Mouse (Mus musculus) heart, embryonic 15.5 days (tissue): ENCODE data around the gene Baiap2l1. TPM values are rescaled to one million over a fixed set of nuclear protein-coding genes. Genes with fewer than 3 reads are reported as not detected.

ENCODE experiments used
- ATAC-seq: fragments of 200-750 bp; cut with Nextera tagmentation; replicated peaks from 2 replicates; pipeline ENCODE4 v1.8.0; 2017; ENCODE audit warnings: low read depth, moderate TSS enrichment; ENCODE audit not compliant: insufficient number of reproducible peaks, insufficient read depth, low FRiP score
- H3K27ac ChIP-seq: fragments of 300-500 bp; sonication (generic); 2 replicates; pipeline ENCODE4 v1.5.1; 2015; ENCODE audit warnings: mild to moderate bottlenecking, inconsistent platforms
- H3K27me3 ChIP-seq: fragments of 300-500 bp; sonication (generic); 2 replicates; pipeline ENCODE4 v1.6.1; 2015; ENCODE audit warnings: inconsistent platforms
- H3K36me3 ChIP-seq: fragments of 300-500 bp; sonication (generic); 2 replicates; pipeline ENCODE4 v1.6.1; 2015; ENCODE audit warnings: mild to moderate bottlenecking, inconsistent platforms
- H3K4me1 ChIP-seq: fragments of 300-500 bp; sonication (generic); replicated peaks from 2 replicates; pipeline ENCODE4 v1.6.1; 2015; ENCODE audit warnings: inconsistent platforms
- H3K4me2 ChIP-seq: fragments of 300-500 bp; sonication (generic); 2 replicates; pipeline ENCODE4 v1.6.1; 2015; ENCODE audit warnings: inconsistent platforms, mild to moderate bottlenecking, moderate library complexity
- H3K4me3 ChIP-seq: fragments of 300-500 bp; sonication (generic); 2 replicates; pipeline ENCODE4 v1.5.1; 2015; ENCODE audit warnings: mild to moderate bottlenecking, inconsistent platforms
- H3K9ac ChIP-seq: fragments of 300-500 bp; sonication (generic); 2 replicates; pipeline ENCODE4 v1.6.1; 2015; ENCODE audit warnings: mild to moderate bottlenecking, inconsistent platforms
- H3K9me3 ChIP-seq: fragments of 300-500 bp; sonication (generic); replicated peaks from 2 replicates; pipeline ENCODE4 v1.6.1; 2016; ENCODE audit warnings: inconsistent platforms
- WGBS: fragments of 180-500 bp; shearing (Covaris S2); methylation state at CpG from one replicate; pipeline ENCODE4 v1.1.7; 2015; ENCODE audit warnings: mixed read lengths; 5-methylcytosine and 5-hydroxymethylcytosine counted together
- polyA plus RNA-seq: library from polyadenylated mRNA; unstranded; fragments of >200 nt; fragmentation: Nextera tagmentation; extraction: Ambion mirVana; gene quantifications from 2 replicates; pipeline ENCODE4 v1.2.1, GENCODE M21; 2015

Baiap2l1 gene
- polyA plus RNA-seq, 1 experiment from 2014 or later = 11.4 TPM

DNA sequence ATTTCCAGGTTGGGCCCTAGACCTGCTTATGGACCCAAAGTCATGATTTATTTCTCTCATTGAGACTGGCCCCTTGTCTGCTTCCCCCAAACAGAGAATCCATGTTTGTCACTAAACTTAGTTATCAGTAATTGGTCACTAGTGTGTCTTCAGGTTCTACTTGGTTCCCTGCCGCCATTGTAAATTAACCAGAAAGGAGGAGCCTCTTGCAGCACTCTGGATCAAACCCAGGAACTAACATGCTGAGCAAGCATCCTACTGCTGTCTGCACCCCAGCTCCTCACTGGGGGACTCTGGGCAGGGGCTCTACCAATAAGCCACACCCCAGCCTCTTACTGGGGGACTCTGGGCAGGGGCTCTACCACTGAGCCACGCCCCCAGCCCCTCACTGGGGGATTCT, 112.3 kb downstream of the Baiap2l1 start:
- no peak overlapping the region for H3K4me2 ChIP-seq
- no peaks in the 10 kb centered on the region for H3K36me3 ChIP-seq
- peaks cover 15% of the 10 kb centered on the region for H3K4me1 ChIP-seq
- no peak overlapping the region for H3K27ac ChIP-seq
- H3K27me3 ChIP-seq = no peaks in the 10 kb centered on the region
- WGBS = 64% methylated on average over 2 of the region's 2 CpGs
- H3K9me3 ChIP-seq = no peaks in the 10 kb centered on the region
- no peak overlapping the region for H3K4me3 ChIP-seq
- no peak overlapping the region for H3K9ac ChIP-seq
- no peak for ATAC-seq

DNA sequence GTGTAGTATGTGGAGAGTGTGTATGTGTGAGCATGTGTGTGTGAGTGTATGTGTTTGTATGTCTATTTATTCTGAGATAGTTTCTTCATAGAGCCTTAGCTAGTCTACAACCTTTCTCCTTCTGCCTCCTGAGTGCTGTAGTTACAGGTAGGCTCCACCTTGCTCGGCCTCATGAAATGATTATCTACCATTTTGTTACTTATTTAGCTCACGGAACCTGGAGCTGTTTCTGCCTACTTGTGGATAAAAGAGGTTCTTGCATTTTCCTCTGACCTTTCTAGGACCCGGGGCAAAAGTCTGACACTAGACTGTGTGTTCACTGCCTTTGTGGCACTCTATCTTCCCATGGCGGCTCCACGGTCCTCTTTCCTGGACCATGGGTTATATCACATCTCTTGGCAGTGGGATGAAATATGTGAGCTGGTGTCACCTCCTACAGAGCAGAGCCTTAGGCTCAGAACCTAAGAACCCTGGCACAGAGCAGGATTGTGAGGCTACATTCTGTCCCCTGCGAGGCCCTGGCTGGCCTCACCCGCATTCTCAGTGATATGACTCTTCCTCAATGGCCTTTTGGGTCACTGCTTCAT, 113.9 kb downstream of the Baiap2l1 start, which contains the start of gene Bri3:
Gene Bri3 (plus strand): TSS at position 537 of the 587 bp plus-strand sequence.
- Histone ChIP-seq H3K4me1 (peaks cover 15% of the 10 kb centered on the region), H3K27ac (no peak within 1 kb of the TSS), H3K36me3 (no peaks in the 10 kb centered on the region), H3K9me3 (no peaks in the 10 kb centered on the region), H3K9ac (no peak within 1 kb of the TSS), H3K27me3 (no peaks in the 10 kb centered on the region), H3K4me2 (no peak within 1 kb of the TSS), H3K4me3 (no peak within 1 kb of the TSS)
- no peak for ATAC-seq
- WGBS = 86% methylated on average over 7 of the region's 7 CpGs

DNA sequence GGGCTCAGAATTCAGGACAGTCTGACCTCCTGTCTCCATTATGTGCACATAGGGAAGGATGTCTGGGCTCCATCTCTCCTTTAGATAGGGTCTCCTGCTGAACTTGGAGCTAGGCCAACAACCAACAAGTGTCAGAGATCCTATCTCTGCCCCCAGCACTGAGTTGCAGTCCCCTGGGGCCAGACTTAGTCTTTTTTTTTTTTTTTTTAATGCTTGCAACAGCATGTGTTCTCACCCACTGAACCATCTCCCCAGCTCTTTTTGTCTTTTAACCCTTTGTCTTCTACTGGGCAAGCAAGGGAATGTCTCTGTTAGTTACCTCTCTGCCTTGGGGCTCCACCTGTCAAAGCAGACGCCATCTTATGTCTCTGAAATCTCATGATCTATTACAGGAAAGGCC, 118.9 kb downstream of the Baiap2l1 start:
- no peaks in the 10 kb centered on the region for H3K27me3 ChIP-seq
- H3K9me3 ChIP-seq = no peaks in the 10 kb centered on the region
- no peak overlapping the region for H3K4me2 ChIP-seq
- H3K9ac ChIP-seq = no peak overlapping the region
- no peak overlapping the region for H3K27ac ChIP-seq
- H3K4me1 ChIP-seq = no peaks in the 10 kb centered on the region
- H3K36me3 ChIP-seq = no peaks in the 10 kb centered on the region
- no peak for ATAC-seq
- no peak overlapping the region for H3K4me3 ChIP-seq
- 67% methylated on average over 1 of the region's 1 CpGs for WGBS

DNA sequence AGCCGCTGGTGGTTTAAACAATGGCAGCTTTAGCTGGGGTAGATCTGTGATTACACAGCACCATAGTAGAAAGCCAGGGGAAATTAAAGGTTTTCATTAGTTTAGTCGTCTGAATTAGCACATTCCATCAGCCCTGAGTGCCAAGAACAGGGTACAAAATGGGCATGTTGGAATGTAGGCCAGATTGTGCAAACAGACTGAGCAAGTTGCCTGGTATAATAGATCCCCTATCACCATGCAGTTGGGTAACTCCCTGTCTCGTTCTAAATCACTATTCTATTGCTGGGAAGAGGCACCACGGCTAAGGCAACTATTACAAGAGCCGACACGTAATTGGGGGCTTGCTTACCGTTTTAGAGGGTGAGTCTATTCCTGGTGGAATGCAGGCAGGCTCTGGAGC, 123.2 kb downstream of the Baiap2l1 start:
- Histone ChIP-seq H3K4me2 (no peak overlapping the region), H3K36me3 (no peaks in the 10 kb centered on the region), H3K27ac (no peak overlapping the region), H3K9ac (no peak overlapping the region), H3K27me3 (no peaks in the 10 kb centered on the region), H3K9me3 (no peaks in the 10 kb centered on the region), H3K4me1 (no peaks in the 10 kb centered on the region), H3K4me3 (no peak overlapping the region)
- WGBS = 82% methylated on average over 7 of the region's 7 CpGs
- no peak for ATAC-seq

DNA sequence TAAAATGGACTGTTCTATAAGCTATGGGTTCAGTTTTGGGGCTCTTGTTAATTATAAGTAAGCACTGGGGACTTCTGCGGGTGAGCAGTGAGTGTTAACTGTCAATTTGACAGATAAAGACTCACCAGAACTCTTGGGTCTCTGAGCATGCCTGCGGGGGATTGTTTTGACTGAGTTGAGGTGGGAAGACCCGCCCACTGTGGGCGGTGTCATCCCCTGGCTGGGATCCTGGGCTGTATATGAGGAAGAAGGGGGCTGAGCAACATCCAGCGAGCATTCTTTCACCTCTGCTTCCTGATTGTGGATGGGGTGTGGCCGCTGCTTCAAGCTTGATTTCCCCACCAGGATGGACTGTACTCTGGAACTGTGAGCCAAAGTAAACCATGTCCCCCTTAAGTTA, 123.7 kb downstream of the Baiap2l1 start:
- WGBS = 67% methylated on average over 6 of the region's 6 CpGs
- Histone ChIP-seq H3K4me3 (no peak overlapping the region), H3K9ac (no peak overlapping the region), H3K4me2 (no peak overlapping the region), H3K36me3 (no peaks in the 10 kb centered on the region), H3K4me1 (no peaks in the 10 kb centered on the region), H3K27me3 (no peaks in the 10 kb centered on the region), H3K27ac (no peak overlapping the region), H3K9me3 (no peaks in the 10 kb centered on the region)
- no peak for ATAC-seq

DNA sequence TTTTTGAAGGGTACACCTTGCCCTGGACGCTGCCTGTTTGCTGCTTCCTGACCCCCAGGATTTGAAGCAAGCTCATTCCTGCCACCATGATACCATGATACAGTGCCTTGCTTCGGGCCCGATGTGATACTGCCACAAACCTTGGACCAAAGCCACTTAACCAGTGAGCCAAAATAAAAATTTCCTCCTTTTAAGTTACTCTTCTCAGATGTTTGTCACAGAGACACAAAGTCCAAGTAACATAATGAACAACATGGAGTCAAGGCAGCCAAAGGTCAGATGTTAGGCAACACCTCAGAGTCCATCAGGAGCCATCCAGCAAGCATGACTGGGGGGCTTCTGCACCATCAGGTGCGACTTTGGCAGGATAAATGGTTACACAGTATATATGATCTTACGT, 125.4 kb downstream of the Baiap2l1 start:
- H3K27me3 ChIP-seq = no peaks in the 10 kb centered on the region

DNA sequence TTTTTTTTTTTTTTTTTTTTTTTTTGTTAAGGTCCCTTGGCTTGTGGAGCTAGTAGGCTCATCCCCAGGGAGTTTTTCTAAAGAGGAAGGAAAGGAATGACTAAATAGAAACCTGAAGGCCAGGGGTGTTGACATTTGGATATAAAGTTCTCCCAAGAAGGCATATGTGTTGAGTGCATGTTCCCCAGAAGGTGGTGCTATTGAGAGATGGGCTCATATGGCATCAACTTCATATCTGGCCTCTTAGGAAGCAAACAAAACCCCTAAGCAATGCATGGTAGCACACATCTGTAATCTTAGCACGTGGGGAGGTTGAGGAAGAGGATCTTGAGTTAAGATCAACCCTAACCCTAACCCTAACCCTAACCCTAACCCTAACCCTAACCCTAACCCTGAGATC, 126.5 kb downstream of the Baiap2l1 start:
- Histone ChIP-seq H3K4me1 (no peaks in the 10 kb centered on the region), H3K36me3 (no peaks in the 10 kb centered on the region), H3K4me2 (no peak overlapping the region), H3K9me3 (no peaks in the 10 kb centered on the region), H3K9ac (no peak overlapping the region), H3K27ac (no peak overlapping the region), H3K27me3 (no peaks in the 10 kb centered on the region), H3K4me3 (no peak overlapping the region)
- 77% methylated on average over 1 of the region's 1 CpGs for WGBS
- ATAC-seq = no peak

More for the DNA sequence above, 125.4 kb downstream of the Baiap2l1 start:
- H3K36me3 ChIP-seq = no peaks in the 10 kb centered on the region
- H3K4me1 ChIP-seq = no peaks in the 10 kb centered on the region
- no peak overlapping the region for H3K4me2 ChIP-seq
- H3K9me3 ChIP-seq = no peaks in the 10 kb centered on the region
- WGBS = 87% methylated on average over 5 of the region's 5 CpGs
- H3K9ac ChIP-seq = no peak overlapping the region
- ATAC-seq = no peak
- H3K4me3 ChIP-seq = no peak overlapping the region
- H3K27ac ChIP-seq = no peak overlapping the region

DNA sequence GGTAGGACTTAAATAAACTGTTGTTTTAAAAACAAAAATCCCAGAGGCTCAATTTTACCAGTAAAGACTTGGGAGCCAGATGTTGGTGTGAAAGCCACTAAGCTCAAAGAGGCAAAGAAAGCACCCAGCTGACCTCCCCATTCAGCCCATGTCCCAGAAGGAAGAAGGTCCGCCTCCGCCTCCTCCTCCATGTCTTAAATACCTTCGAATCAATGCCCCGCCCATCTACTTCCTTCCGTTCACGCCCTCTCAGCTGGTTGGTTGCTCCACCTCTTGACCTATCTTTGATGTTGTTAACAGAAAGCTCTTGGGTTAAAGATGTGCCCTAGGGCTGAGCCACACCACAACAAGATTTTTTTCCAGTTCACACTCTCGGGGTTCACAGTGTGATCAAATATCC, 127.7 kb downstream of the Baiap2l1 start:
- Histone ChIP-seq H3K4me3 (no peak overlapping the region), H3K27ac (no peak overlapping the region), H3K36me3 (no peaks in the 10 kb centered on the region), H3K4me2 (no peak overlapping the region), H3K27me3 (no peaks in the 10 kb centered on the region), H3K4me1 (no peaks in the 10 kb centered on the region), H3K9ac (no peak overlapping the region), H3K9me3 (no peaks in the 10 kb centered on the region)
- ATAC-seq = no peak
- WGBS = 83% methylated on average over 7 of the region's 7 CpGs

DNA sequence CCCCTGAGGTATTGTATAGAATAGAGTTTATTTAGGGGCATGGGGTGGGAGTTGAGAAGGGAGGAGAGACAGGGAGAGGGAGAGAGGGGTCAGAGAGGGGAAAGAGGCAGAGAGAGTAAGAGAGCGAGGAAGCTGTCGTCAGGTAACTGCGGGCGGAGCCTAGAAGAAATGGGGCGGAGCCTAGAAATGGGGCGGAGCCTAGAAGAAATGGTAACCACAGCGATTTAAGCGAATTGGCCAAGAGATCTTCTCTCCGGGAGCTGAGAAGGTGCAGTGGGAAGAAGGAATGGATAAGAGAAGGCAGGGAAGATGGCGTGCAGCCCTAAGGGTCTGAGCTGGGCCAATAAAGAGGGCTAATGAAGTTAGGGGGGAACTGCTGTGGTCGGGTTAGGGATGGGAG, 131.7 kb downstream of the Baiap2l1 start:
- H3K9ac ChIP-seq = no peak overlapping the region
- ATAC-seq = no peak
- WGBS = 29% methylated on average over 11 of the region's 11 CpGs
- no peaks in the 10 kb centered on the region for H3K9me3 ChIP-seq
- no peak overlapping the region for H3K4me3 ChIP-seq
- H3K27ac ChIP-seq = no peak overlapping the region
- peaks cover 12% of the 10 kb centered on the region for H3K4me1 ChIP-seq
- H3K27me3 ChIP-seq = no peaks in the 10 kb centered on the region
- H3K4me2 ChIP-seq = no peak overlapping the region
- H3K36me3 ChIP-seq = no peaks in the 10 kb centered on the region

DNA sequence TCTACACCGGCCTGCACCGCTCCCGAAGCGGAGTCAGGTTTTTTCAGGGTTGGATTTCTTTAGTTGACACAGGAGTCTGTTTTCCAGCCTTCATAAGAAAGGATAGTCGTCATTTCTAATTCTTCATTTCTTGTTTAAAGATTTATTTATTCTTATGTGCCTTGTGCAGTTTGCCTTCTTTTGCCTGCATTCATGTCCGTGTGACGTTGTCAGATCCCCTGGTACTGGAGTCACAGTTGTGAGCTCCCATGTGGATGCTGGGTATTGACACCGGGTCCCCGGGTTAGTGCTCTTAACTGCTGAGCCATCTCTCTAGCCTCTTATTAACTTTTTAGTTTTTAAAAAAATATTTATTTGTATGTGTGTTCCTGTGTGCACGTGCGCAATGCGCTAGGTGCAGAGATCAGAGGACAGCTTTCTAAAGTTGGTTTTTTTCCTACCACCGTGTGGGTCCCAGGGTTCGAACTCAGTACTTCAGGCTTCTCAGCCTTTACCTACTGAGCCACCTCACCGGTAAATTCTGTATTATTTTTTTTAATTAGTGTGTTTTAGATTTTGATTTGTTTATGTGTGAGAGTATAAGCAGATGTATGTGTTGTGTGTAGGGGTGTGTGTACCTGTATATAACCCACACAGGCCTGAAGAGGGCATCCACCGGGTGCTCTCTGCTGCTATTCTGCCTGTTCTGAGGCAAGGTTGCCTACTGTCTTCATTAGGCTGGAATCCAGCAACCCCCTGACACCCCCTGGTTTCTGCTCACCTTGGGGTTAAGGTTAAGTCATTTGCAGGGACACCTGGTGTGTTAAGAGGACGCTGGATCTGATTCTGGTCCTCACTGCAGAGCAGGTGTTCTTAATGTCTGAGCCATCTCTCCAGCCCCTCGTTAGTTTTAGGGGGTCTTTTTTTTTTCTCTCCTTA, 133.8 kb downstream of the Baiap2l1 start:
- WGBS = 24% methylated on average over 18 of the region's 18 CpGs
- Histone ChIP-seq H3K27me3 (no peaks in the 10 kb centered on the region), H3K9ac (peak overlapping the region; percentile 79), H3K36me3 (no peaks in the 10 kb centered on the region), H3K4me1 (peaks cover 12% of the 10 kb centered on the region), H3K4me3 (peak overlapping the region; percentile 72), H3K9me3 (no peaks in the 10 kb centered on the region), H3K4me2 (peak overlapping the region; percentile 83), H3K27ac (peak overlapping the region; percentile 82)
- no peak for ATAC-seq

DNA sequence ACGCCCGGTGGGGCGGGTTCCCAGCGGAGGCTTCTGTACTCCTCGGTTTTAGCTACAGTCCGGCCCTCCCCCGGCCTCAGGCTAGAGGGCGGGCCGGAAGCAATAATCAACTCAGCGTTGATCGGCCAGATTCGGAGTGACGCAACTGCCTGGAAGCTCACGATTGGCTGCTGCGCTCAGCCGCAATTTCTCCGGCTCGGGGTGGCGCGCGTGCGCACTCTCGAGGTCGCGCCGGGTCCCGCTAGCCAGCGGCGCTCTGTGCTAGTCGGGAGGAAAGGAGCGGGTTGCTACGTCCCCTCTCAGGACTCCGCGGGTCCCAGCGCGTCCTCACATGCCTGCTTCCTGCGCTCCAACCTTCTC, 134.4 kb downstream of the Baiap2l1 start, which contains the start of gene Tecpr1:
Gene Tecpr1 (minus strand): TSS at position 113 of the 360 bp plus-strand sequence.
- H3K27me3 ChIP-seq = no peaks in the 10 kb centered on the region
- ATAC-seq = peak; percentile 94
- H3K27ac ChIP-seq = peak within 1 kb of the TSS; percentile 82
- H3K4me2 ChIP-seq = peak within 1 kb of the TSS; percentile 83
- H3K4me1 ChIP-seq = peaks cover 12% of the 10 kb centered on the region
- H3K9ac ChIP-seq = peak within 1 kb of the TSS; percentile 79
- no peaks in the 10 kb centered on the region for H3K36me3 ChIP-seq
- WGBS = under 1% methylated on average over 37 of the region's 37 CpGs
- peak within 1 kb of the TSS; percentile 72 for H3K4me3 ChIP-seq
- no peaks in the 10 kb centered on the region for H3K9me3 ChIP-seq
